Mouse (Mus musculus): ENCODE measurements around the gene Galnt2. TPM values are rescaled to one million over a fixed set of nuclear protein-coding genes. Genes with fewer than 3 reads are reported as not detected.

Galnt2 gene
- polyA plus RNA-seq, 1 experiment, result not detected

- no peak for TF ChIP-seq GATA1 (IDR thresholded peaks at IDR 0.05; ENCODE audit: low read length)
These were observed 14.2 kb upstream of the Galnt2 start for GRCm38 (mm10) chr8:124216951-124217350.

DNA sequence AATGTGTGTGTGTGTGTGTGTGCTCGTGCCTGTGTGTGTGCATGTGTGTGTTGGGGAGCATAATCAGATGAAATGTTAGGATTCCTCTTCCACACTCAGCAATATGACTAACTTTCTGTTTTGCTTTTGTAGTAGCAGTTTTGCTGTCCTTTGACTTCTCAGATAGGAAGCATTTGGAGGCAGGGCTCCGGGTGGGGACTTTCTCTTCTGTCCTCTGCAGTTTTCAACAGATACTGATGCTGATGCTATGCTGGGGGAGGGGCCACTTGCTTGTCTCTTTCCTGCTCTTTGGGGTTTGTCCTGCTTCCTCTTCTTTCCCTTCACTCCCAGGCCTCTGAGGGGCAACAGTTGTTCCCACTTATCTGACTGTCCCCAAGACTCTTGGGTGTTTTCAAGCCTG lies 1.3 kb upstream of the Galnt2 start:
- TF ChIP-seq GATA1 (IDR thresholded peaks at IDR 0.05; ENCODE audit: low read length), result no peak

DNA sequence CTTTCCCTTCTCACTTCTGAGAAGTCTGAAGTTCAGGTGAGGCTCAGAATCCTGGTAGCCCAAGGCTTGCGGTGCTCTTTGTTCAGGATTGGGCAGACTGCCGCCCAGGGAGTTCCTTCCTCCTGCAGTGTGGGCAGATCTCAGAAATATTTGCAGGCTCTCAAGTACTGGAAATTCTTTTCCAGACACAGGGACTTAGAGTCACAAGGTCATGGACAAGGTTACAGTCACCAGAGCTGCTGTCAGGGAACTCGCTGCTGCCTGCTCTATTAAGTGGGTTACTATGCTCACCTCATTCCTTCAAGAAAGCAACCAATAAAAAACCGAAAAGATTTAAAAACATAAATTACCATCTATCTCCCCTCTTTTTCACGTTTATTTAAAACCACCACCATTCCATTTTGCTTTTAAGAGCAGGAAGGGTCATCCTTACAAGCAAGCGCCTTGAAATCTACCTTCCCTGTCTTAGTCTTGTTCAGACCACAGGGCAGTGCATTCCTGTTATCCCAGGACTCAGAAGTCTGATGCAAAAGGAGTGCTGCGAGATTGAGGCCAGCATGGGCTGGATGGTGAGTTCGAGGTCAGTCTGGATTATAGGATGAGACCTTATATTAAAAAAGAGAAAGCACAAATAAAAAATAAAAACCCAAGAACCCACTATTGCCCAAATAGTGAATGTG lies 555 bp upstream of the Galnt2 start:
- TF ChIP-seq GATA1 (IDR thresholded peaks at IDR 0.05; ENCODE audit: low read length), result no peak

DNA sequence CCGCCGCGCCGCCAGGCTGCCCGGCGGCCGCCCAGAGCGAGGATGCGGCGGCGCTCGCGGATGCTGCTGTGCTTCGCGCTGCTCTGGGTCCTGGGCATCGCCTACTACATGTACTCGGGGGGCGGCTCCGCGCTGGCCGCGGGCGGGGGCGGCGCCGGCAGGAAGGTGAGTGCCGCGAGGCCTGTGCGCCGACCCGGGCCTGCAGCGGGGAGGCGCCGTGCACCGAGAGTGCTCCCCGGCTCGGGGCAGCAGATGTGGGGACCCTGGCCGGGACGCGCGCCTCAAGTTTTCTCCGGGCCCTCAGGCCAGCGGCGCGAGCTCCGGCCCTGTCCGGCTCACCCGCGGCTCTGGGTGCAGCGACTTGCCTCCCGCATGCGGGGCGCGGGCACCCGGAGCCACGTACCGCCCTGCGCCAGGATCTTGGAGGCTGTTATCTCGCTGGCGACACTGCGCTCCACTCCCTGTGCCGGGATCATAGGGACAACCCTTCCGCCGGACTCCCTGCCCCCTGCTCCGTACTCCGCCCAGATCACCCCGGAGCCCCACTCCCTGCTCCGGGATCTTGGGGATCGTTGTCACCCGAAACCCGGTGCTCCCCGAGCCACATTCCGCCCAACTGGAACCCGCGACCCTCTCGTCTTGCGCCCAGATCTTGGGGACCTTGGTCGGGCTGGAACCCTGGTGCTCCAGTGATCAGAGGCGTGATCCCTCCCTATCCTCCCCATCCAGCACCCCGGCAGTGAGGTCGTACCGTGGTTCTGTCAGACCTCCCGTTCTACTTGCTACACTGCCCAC lies 491 bp downstream of the Galnt2 start:
- TF ChIP-seq GATA1 (IDR thresholded peaks at IDR 0.05; ENCODE audit: low read length), result no peak

GRCm38 (mm10) chr8:124232280-124232600 lies 1.0 kb downstream of the Galnt2 start:
- TF ChIP-seq GATA1 (IDR thresholded peaks at IDR 0.05; ENCODE audit: low read length), result no peak

GRCm38 (mm10) chr8:124234496-124234895 lies 3.3 kb downstream of the Galnt2 start:
- TF ChIP-seq GATA1 (IDR thresholded peaks at IDR 0.05; ENCODE audit: low read length), result no peak

DNA sequence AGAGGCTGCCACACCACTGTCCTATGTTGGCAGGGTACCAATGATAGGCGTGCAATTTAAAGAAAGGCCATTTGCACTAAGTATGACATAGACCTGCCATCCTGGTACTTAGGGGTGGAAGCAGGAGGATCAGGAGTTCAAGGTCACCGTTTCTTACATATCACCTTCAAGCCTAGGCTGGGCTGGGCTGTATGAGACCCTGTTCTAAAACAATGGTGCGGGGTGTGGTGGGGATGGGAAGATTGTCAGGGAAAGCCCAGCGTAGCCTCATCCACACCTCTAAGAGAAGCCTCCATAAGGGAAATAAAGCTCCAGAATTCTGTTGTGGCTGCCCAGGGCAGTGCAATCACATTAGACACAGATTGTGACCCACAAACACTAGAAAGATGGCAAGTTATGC lies 4.3 kb downstream of the Galnt2 start:
- TF ChIP-seq GATA1 (IDR thresholded peaks at IDR 0.05; ENCODE audit: low read length), result no peak

DNA sequence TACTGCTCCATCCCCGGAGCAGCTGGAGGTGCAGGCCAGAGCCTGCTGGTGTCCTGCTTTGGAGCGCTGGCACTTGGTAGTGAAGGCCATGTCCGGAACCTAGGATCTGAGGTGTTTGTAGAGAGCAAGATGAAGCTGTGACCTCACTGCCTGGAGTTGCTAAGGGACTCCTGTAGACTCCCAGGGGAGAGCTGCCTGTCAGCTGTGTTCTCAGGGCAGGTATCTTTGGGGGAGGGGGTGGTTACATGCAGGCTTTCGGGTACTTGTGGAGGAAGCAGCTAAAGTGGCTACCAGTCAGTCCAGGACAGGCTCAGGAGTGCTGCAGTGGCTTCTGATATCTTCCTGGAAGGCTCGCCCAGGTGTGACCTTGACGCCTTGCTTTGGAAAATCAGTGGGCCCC lies 8.2 kb downstream of the Galnt2 start:
- no peak for TF ChIP-seq GATA1 (IDR thresholded peaks at IDR 0.05; ENCODE audit: low read length)

GRCm38 (mm10) chr8:124240932-124241331 lies 9.7 kb downstream of the Galnt2 start:
- no peak for TF ChIP-seq GATA1 (IDR thresholded peaks at IDR 0.05; ENCODE audit: low read length)

DNA sequence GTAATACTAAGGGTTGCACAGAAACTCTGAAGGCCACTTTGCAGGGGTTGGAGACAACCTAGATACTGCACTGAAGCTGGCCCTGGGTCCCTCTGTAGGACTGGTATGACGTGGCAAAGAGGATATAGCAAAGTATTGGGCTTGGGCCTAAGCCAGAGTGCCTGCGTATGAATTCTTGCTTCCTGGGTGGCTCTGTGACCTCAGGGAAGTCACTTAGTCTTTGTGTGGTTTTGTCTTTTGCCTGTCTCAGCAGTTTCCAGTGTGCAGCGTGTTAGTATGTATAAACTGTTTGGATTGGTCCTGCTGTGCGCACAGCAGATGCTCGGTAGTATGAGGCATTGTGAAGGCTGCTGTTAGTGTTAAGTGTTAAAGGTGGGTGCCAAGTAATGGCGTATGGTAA lies 11.0 kb downstream of the Galnt2 start:
- TF ChIP-seq GATA1 (IDR thresholded peaks at IDR 0.05; ENCODE audit: low read length), result no peak

DNA sequence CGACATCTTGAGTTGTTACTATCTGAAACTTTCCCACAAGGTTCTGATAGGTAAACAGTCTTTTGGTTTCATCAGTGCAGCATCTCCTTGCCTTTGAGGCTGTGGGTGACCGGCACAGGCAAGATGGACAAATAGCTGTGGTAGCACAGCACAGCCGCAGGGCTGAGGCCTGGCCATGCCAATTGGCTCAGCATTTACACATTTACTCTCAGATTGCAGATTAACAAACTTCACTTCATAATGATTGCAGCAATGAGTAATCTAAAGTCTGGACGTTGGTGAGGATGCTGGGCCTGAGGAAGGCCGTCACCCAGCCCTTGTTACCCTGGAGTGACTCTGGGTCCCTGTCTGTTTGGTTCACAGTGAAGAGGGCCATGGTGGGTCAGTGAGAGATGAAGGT lies 11.7 kb downstream of the Galnt2 start:
- no peak for TF ChIP-seq GATA1 (IDR thresholded peaks at IDR 0.05; ENCODE audit: low read length)

DNA sequence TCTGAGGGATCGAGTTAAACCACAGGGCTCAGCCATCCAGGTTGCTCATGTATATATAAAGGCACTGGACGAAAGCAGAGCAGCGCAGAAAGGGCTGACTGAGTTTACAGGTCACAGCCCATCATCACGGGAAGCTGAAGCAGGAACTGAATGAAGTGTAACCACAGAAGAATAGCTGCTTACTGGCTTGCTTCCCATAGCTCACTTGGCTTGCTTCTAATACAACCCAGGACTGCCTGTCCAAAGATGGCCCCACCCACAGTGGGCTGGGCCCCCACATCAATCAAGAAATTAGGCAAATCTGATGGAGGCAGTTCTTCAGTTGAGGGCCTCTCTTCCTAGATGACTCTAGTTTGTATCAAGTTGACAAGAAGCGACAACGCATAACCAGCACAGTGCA lies 16.4 kb downstream of the Galnt2 start:
- no peak for TF ChIP-seq GATA1 (IDR thresholded peaks at IDR 0.05; ENCODE audit: low read length)

- no peak for TF ChIP-seq GATA1 (IDR thresholded peaks at IDR 0.05; ENCODE audit: low read length)
These were observed 17.5 kb downstream of the Galnt2 start for GRCm38 (mm10) chr8:124248688-124249087.

DNA sequence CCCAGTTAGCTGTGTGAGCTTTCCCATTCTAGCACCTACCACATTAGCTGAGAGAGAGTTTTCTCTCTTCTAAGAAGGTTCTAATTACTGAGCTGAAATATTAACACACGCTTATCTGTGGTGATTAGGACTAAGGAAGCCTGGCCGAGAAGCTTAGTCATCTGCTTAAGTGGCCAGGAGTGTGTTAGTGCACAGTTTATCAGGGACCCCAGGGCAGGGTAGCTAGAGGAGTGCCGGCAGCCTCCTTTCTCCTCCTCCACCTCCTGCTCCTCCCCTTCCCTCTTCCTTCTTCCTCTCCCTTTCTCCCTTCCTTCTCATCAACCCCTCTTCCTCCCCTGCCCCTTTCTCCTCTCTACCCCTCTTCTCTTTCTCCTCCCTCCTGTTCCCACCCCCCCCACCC lies 19.1 kb downstream of the Galnt2 start:
- TF ChIP-seq GATA1 (IDR thresholded peaks at IDR 0.05; ENCODE audit: low read length), result no peak

DNA sequence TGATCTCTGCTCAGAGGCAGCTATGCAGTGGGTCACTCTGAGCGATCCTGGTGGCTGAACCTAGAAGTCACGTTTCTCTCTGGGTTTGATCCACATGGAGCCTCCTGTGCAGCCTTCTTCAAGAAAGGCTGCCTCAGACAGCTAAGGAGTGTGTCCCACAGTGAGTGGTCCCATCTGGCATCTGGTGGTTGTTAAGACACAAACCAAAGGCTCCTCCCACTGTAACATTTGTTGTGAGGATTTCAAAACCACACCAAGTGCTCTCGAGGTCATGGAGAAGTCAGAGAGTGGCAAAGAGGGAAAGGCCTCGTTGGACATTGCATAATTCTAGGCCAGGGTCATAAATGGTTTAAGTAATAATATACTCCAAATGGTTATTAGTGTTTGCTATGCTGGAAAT lies 19.6 kb downstream of the Galnt2 start:
- TF ChIP-seq GATA1 (IDR thresholded peaks at IDR 0.05; ENCODE audit: low read length), result no peak

DNA sequence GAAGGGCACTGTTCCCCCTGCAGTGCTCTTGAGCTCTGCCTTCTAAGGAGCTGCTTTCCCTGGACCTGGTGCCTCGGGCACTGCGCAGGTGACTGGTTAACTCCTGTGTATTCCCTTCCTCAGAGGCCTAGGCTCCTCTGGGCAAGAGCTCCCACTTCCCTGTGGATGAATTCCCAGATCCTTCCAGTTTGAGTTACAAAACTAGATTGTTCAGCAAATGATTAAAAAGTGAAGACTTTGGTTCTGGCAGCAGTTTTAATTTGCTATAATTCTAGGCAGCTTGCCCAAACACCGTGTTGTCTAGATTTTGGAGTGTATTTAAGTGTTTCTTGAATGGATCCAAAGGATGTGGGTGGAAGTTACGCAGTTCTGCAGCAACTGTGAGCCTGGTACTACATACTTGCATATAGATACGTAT lies 21.4 kb downstream of the Galnt2 start:
- TF ChIP-seq GATA1 (IDR thresholded peaks at IDR 0.05; ENCODE audit: low read length), result no peak

DNA sequence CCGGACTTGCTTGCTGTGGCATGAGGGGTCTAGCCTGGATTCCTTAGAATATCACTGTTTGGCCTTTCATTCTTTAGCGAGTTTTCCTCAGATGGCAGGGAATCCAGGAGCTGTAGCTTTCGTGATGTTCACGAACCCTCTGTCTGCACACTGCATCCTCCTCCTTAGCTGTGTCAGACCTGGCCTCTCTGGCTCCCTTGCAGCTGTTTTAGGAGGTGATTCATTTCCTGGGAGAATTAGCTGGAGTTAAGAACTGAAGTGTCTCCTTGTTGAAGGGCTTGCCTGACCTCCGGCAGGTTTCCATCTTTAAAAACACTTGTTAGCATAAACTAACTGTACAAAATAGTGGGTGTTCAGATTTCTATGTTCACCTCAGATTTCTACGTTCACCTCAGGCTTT lies 22.7 kb downstream of the Galnt2 start:
- TF ChIP-seq GATA1 (IDR thresholded peaks at IDR 0.05; ENCODE audit: low read length), result no peak

Data from G1E-ER4 (cell line).